Mouse (Mus musculus) megakaryocyte-erythroid progenitor cell, adult 5-6 weeks (primary cell): ENCODE measurements at regions not wholly inside any gene's neighbourhood (a gene's known extent, or its start where the extent isn't known, plus 50 kb on each side); places are given as distances from the start of the nearest gene placed in this dataset.

Experiments
- ATAC-seq: replicated peaks from 2 replicates; pipeline ENCODE4 v1.8.0; 2016; ENCODE audit warnings: mild to moderate bottlenecking, inconsistent platforms; ENCODE audit not compliant: severe bottlenecking, poor library complexity, low FRiP score, low TSS enrichment

DNA sequence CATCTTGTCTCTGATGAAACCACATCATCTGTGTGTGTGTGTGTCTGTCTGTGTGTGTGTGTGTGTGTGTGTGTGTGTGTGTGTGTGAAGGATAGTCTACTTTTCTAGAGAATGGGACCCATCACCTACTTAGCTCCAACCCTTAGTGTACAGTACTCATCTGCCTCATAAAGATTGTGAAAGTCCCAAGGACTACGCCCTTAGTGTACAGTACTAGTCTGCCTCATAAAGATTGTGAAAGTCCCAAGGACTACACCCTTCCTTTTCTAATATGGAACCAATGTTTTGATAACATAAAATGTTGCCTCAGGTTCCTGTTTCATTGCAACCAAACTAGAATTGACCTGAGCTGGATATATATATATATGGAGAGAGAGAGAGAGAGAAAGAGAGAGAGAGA is 323.9 kb upstream of the Rnaseh2b start:
- ATAC-seq: no peak

DNA sequence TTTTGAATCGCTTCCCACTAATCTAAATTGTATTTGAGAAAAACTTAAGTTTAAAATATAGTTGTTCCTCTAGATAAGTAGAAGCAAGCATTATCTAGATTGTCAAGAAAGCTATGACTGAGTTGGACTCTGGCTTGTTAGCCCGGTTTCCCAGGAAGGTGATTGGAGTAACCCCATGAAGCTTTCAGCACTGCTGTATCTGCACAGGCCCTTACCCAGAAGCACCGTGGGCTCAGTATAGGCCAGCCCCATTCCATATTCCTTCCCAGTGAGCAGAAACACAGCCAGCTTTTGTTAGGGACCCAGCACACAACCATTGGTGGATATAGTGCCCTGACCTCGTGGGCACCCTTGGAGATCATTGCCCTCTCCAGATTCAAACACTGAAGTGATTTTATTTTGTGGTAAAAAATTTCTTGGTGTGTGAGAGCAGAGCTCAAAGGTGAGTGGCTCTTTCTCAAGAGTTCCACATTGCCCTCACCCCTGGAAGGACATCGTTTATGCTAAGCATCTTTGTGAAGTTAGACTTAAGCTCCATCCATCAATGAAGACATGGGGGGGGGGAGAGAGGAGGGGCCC is 323.3 kb upstream of the Rnaseh2b start:
- no peak for ATAC-seq

DNA sequence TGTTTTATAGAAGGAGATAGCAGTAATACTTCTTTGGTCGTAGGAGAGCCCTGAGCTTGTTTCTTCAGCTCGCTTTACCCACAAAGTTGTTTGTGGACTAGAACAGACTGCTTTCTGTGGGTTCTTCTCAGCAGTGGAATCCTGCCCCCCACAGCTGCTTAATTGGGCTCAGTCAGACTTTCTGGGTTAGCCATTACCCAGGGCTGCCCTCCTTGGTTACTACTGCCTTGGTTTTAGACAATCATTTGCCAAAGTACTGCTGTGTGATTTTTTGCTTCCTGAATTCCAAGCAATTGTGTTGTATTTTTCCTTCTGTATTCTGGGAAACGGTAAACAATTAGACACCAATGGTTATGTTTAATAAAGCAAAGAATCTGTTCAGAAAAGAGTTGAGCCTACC is 321.8 kb upstream of the Rnaseh2b start:
- ATAC-seq: no peak

DNA sequence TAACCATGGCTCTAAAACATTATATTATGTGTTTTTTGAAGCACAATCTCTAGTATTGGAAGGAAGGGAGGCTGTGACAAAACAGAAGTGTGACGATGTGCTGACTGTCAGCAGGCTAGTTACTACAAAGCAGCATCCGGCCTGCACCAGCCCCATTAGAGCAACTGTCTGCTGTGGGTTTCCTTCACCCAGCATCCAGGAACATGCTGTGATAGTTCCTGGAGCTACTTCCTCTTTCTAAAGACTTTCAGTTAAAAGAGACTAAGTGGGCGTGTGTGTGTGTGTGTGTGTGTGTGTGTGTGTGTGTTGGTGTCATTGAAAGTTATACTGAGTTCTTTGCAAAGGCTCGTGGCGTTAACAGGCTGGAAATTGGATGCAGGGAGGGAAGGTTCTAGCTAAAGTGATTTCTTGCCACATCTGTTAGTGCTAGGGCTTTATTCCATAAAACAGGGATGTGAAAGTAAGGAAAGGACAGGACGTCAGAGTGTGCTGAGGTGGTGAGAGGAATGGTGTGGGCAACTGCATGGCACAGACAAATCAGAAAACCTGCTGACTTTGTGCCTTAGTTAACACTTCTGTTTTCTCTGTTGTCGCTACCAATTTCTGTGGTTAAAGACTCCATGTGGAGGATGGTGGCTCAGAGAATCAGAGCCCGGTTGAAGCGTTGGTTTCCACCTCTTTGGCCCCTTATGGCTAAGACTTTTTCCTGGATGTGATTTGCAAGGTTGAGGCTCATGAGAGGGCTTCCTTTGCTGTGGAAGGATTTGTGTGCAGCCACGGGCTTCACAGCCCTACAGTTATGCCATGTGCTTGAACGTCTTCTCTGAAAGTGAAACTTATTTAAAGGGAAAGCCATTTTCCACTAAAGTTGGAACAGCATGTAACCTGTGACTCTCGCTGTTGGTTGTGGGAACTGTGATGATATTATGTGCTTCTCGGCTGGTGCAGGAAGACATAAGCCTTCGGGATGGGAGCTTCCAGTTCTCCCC is 321.0 kb upstream of the Rnaseh2b start:
- ATAC-seq: peak; percentile 50

DNA sequence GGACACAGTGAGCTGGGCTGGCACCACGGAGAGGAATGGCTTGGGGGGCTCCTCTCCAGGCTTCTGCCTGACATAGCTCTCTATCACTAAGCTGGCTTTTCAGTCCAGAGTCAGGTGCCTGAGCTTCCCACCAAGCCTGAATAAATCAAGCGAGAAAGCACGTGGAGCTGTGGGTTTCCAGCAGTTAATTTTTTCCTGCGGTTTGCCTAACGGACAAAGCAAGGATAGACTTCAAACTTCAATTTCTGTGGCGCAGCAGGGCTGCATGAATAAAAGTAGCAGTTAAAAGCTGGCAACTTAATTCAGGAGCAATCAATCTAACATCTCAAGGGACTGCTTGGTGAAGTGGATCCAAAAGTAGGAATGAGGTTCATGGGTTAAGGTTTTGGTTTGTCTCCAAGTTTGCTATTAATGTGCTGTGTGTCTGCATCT is 317.1 kb upstream of the Rnaseh2b start:
- ATAC-seq: no peak

DNA sequence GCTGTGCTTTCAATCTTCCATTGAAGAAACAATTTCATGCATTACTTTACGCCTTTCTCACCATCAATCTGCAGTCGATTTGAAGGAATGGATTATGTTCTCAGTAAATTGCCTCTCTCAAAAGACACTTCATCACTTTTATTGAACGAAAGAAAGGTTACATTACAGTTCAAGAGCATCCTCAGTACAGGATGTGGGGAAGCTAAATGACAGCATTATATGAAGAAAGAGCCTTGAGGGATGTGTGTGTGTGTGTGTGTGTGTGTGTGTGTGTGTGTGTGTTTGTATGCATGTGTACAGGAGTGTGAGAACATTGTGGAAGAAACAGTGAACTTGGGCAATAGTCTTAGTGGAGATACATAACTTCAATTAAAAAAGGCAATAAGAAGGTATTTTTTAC is 311.8 kb upstream of the Rnaseh2b start:
- no peak for ATAC-seq

DNA sequence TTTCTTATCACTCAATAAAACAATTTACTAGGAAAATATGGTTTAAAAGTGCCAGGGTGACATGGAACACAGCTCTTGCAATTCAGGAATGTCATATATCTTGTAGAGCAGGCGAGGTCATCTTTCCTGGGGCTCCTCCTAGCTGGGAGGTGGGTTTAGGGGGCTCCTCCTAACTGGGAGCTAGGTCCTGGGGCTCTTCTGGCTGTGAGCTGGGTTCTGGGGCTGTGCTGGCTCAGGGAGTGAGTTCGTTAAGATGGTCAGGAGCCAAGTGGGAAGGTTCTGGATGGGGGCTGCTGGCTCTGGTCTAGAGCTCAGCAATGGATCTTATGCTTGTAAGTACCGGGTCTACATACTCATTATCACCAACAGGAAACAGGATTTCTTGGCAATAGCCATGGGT is 306.8 kb upstream of the Rnaseh2b start:
- ATAC-seq: no peak

DNA sequence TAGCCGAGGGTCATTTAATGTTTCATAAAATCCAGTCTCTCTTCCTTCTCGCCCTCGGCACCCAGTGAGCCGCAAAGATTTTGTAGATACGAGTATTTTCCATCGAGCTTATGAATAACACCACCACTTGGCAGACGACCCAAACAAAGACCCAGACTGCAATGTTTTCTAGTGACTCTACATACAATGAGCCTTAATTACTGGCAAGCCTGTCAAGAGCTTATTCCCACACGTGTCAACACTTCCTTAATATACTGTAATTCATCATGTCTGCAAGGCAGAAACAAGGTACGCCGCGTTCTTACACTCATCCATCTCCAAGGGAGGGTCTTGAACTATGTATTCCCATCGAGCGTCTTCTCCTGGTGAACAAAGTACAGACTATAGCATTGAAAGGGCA is 306.2 kb upstream of the Rnaseh2b start:
- ATAC-seq: no peak

DNA sequence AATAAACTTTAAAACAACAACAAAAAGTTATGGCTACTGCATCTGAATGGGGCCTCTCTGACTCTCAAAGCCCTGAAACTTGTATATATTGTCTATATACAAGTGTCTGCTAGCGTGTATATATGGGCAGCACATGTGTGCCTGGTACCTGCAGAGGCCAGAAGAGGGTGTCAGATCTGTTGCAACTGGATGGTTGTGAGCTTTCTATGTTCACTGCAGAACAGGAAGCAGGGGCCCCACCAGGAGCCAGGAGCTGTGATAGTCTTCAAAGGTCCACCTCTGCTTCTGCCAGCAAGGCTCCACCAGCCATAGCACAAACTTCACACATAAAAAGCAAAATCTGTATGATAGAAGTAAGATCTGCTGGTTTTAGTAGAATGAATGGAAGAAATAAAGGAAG is 297.1 kb upstream of the Rnaseh2b start:
- no peak for ATAC-seq

DNA sequence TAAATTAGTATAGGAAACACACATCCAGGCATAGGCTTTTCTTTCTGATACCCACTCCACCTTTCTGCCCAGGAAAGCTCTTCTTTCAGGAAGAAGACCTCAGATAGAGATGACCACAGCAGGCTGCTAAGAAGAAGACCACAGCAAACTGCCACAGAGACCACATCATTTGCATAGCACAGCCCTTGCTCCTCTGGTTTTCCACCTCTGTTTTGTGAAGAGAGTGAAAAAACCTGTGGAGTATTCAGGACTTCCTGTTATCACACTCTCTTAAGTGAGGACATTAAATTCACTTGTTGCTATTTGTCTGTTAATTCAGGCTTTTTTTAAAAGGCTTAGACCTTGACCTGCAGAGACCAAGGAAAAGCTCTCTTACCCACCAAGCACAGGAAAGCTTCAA is 294.7 kb upstream of the Rnaseh2b start:
- no peak for ATAC-seq

DNA sequence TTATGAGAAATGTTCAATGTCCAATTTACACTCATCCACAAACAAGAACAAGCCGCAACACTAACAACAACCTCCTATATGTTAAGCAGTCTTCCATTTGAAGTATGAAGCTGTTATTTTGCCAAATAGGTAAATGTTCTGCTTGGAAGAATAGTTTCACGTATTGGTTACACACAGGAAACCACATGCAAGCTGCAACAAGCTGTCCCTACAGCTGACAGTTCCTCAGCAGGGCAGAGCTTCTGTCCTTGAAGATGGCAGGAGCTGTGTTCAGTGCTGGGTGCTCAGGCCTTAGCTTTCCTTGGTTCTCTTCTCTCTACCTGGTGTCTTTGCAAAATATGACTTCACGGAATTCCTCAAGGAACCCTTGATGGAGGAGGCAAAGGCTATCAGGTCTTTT is 294.1 kb upstream of the Rnaseh2b start:
- no peak for ATAC-seq

DNA sequence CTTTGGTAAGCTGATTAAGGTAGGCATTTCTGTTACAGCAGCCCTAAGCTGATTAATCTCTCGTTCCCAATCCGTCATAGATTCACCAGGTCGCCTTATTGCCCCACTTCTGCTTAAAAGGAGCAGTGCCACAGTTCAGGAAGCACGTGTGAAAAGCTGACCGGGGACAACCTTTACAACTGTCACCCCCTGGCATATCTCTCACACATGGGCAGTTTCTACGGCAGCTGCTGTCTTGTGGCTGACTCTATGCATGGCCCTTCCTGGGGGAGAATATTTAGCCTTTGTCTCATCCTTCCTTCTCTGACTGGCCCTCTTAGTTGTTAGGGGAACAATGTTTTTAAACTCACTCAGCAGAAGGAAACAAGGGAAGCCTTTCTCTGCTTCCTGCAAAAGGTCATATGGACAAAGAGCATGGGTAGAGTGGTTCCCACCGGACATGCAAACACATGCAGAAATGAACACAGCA is 290.9 kb upstream of the Rnaseh2b start:
- ATAC-seq: no peak

DNA sequence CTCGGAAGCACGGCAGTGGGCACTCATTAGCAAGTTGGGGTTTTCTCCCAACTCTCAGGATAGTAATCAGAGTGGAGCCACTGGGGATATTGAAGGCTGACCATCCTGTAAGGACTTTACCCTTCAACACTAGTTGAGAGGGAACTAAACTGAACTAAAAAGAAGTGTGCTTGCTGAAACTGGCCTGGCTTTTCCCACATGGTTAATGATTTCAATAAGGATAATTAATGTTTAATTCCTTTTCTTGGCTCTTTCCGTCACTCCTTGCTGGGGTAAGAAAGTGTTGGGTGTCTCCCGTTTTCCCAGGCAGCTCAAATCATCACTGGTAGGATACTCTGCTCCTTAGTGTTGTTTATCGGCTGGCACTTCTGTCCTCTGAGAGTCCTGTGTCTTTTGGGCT is 290.3 kb upstream of the Rnaseh2b start:
- ATAC-seq: no peak

DNA sequence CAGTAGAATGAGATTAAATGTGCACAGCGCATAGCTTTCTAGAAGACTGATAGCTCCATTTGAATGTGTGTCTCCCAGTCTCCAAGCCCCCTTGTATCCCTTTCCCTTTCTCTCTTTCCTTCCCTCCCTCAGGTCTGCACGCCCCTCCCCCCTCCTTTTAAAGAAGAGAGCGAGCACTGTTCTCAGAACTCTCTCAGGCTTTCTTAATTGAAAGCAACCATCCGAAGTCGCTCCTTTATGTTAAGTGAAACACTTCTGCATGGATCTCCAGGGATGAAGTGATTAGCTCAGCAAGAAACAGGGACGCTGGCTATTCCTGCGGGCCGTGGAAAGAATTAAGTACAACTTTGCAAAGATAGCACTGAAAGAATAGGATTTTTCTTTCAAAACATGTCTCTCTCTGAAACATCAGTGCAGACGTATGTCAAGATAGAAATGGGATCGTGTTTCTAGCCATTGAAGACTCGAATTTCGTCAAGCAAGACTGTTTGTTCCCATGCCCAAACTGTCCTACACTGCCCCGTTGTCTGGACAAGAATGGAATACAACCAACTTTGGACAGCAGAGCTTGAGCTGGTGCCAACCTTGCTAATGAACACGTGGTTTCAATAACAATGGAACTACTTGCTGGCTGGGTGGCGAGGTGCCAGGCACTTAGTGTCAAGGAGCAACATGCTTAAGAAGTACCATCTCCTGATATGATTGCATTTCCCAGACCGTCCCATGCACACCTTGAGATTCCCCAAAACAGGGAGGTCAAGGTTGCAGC is 289.2 kb upstream of the Rnaseh2b start:
- no peak for ATAC-seq

DNA sequence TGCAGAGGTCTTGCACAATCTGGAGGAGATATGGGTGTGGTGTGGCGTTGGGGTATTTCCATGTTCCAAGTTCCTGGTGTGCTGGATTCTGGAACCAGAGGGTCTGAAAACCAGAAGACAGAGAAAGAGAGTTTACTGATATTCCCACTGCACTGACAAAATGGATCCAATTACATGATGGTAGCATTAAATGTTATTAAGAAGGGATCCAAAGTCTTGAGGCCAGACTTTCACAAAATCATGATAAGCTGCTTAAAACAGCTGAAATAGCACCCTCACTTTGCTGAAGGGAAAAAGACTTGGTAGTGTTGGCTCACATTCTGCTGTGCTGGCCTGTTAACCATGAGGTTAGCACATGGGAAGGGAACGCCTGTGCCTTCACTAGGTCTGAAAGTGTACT is 288.6 kb upstream of the Rnaseh2b start:
- no peak for ATAC-seq

DNA sequence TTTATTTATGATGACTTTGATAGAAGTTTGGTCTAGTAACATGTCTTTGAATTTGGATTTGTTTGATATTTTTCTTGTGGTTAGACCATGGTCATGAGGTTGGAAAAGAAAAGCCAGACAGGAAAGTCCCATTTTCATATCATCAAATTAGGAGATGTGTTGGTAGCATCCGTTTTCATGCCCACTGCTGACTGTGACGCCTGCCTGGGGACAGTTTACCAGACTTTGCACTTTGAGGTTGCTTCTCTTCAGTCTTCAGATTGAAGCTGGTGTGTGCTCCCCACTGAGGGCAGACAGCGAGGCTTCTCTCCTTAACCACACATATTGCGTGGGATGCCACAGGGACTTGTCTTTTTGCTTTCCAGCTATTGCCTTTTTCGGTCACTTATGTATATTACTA is 283.7 kb upstream of the Rnaseh2b start:
- ATAC-seq: no peak

DNA sequence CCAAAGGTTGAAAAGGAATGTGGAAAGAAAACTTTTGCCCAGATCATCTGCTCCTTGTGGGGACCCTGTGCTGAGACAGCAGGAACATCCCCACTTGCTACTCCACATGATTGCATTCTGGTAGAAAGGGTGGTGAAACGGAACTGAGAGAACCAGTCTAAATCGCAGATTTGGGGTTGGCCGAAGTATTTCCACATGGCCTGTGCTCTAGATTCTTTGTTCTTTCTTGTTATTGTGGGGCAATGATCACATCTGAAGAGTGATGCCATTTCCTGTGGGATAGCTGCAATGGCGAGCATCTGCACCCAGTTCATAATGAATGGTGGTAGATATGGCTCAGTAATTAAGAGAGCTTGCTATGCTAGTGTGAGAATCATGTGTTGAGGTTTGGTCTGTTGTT is 273.6 kb upstream of the Rnaseh2b start:
- no peak for ATAC-seq

DNA sequence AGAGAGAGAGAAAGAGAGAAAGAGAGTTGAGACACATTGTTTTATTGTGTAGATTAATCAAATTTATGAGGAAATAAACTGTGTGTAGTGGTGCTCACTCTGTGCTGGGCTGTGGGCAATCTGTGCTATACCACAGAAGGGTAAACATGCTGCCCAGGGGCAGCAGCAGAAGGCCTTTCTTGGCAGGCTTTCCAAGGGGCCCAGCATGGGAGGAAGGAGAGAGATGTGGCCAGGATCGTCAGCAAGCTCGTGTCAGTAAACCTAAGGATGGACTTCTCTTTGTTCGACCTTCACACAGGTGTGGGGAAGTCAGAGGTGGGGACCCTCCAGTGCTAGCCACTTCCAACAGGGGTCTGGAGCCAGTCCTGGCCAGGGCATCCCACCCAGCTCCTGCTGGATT is 271.4 kb upstream of the Rnaseh2b start:
- no peak for ATAC-seq

DNA sequence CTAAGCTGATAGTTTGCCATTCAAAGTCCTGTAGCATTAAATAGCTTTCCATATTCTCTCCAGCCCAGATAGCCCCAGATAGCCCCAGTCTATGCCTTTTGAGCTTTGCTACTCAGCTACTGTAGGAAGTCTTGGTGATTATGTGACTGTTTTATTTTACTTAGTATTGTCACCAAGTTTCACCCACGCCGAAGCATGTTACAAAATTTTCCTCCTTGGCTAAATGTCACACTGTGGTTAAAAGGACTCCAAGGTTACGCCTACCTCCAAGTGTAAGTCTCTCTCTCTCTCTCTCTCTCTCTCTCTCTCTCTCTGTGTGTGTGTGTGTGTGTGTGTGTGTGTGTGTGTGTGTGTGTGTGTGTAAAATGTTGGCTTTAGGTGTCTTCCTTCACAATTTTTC is 270.2 kb upstream of the Rnaseh2b start:
- ATAC-seq: no peak

DNA sequence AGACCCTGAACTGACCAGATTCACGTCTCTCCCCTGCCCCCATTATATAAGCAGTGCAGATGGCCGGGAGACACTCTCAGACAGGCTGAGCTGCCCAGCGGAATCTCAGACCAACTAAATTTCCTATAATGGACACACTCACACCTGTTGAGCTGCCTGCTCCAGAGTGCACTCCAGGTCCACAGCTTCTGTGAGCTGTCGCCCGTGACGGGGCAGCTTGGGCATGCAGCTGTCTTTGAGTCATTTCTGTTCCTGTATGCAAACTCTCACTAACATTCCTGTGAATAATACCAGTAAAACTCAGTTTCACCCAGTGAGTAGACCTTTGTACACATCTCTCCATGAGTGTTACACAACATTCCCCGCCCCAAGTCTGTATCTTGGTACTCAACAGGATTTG is 269.4 kb upstream of the Rnaseh2b start:
- no peak for ATAC-seq
